In genomic region chr6:13853244-13853643, GRCm38 (mm10) we compare ENCODE assay signal across 25 mouse cellular contexts. TPM values are rescaled to one million over a fixed set of nuclear protein-coding genes. Genes with fewer than 3 reads are reported as not detected.
"Had no signal": no experiment of that assay in that cellular context is flagged by ENCODE, and none has a peak within 500 bp of the region (broad histone marks: within the 10 kb centered on the region; RNA-seq: fewer than 3 reads in every experiment).

No protein-coding gene starts in this region.

- H3K4me1 ChIP-seq: heart, embryonic 10.5 days; heart, embryonic 12.5 days; hindbrain, embryonic 13.5 days; hindbrain, embryonic 15.5 days; kidney, embryonic 15.5 days; limb, embryonic 13.5 days; limb, embryonic 15.5 days; liver, embryonic 12.5 days had no signal

- ATAC-seq: hindbrain, postnatal 0 days; intestine, embryonic 16.5 days; liver, embryonic 12.5 days had no signal

- H3K9ac ChIP-seq: heart, embryonic 12.5 days; hindbrain, embryonic 13.5 days; hindbrain, embryonic 15.5 days; kidney, embryonic 15.5 days; limb, embryonic 13.5 days; limb, embryonic 15.5 days; liver, embryonic 12.5 days; liver, embryonic 14.5 days had no signal

- H3K4me3 ChIP-seq: heart, embryonic 10.5 days; heart, embryonic 12.5 days; hindbrain, embryonic 13.5 days; hindbrain, embryonic 15.5 days; kidney, embryonic 15.5 days; limb, embryonic 13.5 days; limb, embryonic 15.5 days; liver, embryonic 12.5 days had no signal

- DNase-seq: gastrocnemius, postnatal 14 days; gastrocnemius, postnatal 36 days; heart, adult 18-20 months; heart, postnatal 10 days; heart, postnatal 36 days; kidney, adult 11 months; kidney, adult 2 months; kidney, postnatal 14 days; kidney, postnatal 36 days; layer of hippocampus, adult 9-11 months; layer of hippocampus, postnatal 36 days; left cerebral cortex, postnatal 4 days had no signal

- H3K36me3 ChIP-seq: heart, embryonic 10.5 days; heart, embryonic 12.5 days; hindbrain, embryonic 13.5 days; hindbrain, embryonic 15.5 days; kidney, embryonic 15.5 days; limb, embryonic 13.5 days; limb, embryonic 15.5 days; liver, embryonic 12.5 days had no signal

- H3K27me3 ChIP-seq: heart, embryonic 12.5 days; hindbrain, embryonic 13.5 days; hindbrain, embryonic 15.5 days; kidney, embryonic 15.5 days; limb, embryonic 13.5 days; limb, embryonic 15.5 days; liver, embryonic 12.5 days had no signal

- H3K27ac ChIP-seq: heart, embryonic 10.5 days; hindbrain, embryonic 13.5 days; hindbrain, embryonic 15.5 days; hindbrain, postnatal 0 days; kidney, embryonic 15.5 days; kidney, postnatal 0 days; limb, embryonic 13.5 days; limb, embryonic 15.5 days; liver, embryonic 12.5 days; liver, embryonic 14.5 days had no signal

- H3K9me3 ChIP-seq: heart, embryonic 10.5 days; heart, embryonic 12.5 days; hindbrain, embryonic 13.5 days; hindbrain, embryonic 15.5 days; kidney, embryonic 15.5 days; limb, embryonic 13.5 days; limb, embryonic 15.5 days; liver, embryonic 12.5 days had no signal

RNA-seq across cellular contexts. Expression of gene Gpr85, which starts 13.5 kb away (rescaled TPM):
- total RNA-seq: gastrocnemius, postnatal 36 days; liver, adult 2 months had no signal
